Mouse (Mus musculus) thymus, postnatal 25 days (tissue): Measurements from ENCODE around the gene Tsacc.
"Not testable (repeated sequence)": the region's sequence is repeated elsewhere in the genome, so short reads cannot be mapped to it uniquely, and the experiment has no call there.

Source experiments
- DNase-seq: peaks from one replicate; pipeline ENCODE4 v3.0.0; 2022

Gene Tsacc

GRCm38 (mm10) chr3:88296561-88297318 lies at the start of gene Tsacc, which contains the start of gene Cct3:
Gene Tsacc, minus strand, starts transcription at chr3:88296999.
Gene Cct3, plus strand, starts transcription at chr3:88297116.
- peak; percentile 93 for DNase-seq

DNA sequence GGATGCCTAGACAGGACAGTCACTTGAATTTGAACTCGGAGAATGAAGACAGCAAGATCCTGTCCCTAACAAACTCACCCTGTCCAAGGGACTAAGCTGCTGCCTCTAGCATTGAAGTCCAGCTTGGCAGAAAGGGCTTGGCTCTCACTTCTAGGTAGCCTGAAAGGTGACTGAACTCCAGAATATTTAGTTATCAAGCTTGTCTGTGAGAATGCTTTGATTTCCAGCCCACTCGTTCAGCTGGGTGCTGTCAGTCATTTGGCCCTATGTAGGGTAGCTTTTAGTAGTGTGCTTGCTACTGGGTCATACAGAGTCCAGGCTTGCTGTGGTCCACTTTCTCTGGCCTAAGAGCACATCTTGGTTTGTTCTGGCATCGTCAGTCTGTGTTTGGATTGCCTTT lies 42.2 kb upstream of the Tsacc start:
- DNase-seq = no peak

GRCm38 (mm10) chr3:88338316-88338715 lies 41.5 kb upstream of the Tsacc start:
- DNase-seq = no peak

- peak; percentile 25 for DNase-seq
These were observed 40.7 kb upstream of the Tsacc start for GRCm38 (mm10) chr3:88337367-88338020.

DNA sequence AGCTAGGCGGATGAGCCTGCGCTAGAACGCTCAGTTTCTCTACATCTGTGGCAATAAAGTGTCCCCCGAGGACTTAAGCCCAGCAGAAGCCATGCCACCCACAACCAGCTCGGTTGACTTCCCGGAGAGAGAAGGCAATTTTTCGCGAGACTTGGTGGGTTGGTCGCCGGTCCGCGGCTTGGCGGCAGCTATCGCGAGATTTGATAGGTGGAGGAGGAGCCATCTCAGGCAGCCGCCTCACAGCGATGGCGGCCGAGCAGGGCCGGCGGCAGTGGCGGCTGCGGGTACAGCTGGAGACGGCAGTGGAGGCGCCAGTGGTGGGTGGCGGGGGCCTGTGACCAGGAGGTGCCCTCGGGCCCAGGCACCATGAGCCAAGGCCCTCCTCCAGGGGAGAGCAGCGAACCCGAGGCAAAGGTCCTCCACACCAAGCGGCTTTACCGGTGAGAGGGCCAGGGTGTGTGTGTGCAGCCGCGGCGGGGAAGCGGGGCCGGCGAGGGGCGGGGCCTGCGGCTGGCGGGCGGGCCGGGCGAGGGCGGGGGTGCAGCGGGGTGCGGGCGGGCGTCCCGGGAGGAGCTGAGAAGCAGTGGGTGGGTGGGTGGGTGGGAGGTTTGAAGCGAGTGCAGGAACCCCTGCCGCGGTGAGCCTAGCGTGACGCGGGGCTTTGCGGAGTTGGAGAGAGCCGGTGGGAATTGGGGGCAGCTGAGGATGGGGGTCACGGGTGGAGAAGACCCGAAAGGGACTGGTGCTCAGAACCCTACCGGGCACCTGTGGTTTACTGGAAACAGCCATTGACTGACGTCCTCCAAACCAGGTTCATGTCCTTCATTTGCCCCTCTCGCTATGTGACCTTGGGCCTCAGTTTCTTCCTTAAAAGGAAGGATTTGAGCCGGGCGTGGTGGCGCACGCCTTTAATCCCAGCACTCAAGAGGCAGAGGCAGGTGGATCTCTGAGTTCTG lies 39.5 kb upstream of the Tsacc start, which contains the start of the genes Tmem79 and Smg5:
Tmem79 (minus strand) TSS at position 91 of the 956 bp plus-strand sequence.
Smg5 (plus strand) TSS at position 203 of the 956 bp plus-strand sequence.
- peak; percentile 98 for DNase-seq

GRCm38 (mm10) chr3:88335436-88336053 lies 38.7 kb upstream of the Tsacc start:
- no peak for DNase-seq

- no peak for DNase-seq
These were observed 38.2 kb upstream of the Tsacc start for GRCm38 (mm10) chr3:88334902-88335435.

DNA sequence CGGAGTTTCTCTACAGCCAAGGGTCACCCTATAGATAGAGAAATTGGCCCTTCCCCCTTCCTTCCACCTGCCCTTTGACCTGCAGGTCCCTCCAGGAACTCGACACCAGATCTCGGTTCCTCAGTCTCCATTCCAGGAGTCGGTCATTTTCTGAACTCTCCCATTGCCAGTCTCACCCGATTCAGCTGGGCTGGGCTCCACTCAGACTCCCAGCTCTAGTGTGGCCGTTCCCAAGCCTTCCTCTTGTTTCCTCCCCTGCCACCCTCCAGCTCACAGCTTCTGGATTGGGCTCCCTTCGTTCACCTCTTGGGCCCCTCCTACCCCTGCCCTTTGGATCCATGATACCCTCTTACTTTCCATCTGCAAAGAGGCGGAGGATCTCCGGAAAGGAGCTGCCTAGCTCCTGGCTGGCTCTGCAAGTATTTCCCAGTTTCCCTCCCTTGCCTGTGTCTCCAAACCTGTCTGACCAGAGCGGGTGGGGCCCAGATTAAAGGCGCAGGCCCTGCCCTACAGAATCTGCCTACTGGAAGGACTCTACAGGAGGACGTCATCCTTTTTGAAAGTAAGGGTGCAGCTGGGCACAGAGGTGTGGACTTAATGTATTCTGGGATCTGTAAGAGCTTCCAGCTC lies 37.3 kb upstream of the Tsacc start:
- DNase-seq = no peak

DNA sequence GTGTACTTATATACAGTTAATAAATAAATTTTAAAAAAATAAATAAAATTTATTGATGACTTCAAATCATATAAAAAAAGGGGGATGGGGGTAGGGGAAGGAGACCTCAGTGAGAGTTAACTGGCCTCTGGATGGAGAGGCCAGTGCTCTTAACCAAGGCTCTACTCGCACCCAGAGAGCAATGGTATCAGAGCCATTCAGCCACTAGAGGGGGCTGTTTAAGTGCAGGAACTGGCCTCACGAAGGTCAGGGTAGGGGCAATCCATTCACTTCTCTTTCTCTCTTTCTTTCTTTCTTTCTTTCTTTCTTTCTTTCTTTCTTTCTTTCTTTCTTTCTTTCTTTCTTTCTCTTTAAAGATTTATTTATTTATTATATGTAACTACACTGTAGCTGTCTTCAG lies 34.5 kb upstream of the Tsacc start:
- peak; percentile 60 for DNase-seq

DNA sequence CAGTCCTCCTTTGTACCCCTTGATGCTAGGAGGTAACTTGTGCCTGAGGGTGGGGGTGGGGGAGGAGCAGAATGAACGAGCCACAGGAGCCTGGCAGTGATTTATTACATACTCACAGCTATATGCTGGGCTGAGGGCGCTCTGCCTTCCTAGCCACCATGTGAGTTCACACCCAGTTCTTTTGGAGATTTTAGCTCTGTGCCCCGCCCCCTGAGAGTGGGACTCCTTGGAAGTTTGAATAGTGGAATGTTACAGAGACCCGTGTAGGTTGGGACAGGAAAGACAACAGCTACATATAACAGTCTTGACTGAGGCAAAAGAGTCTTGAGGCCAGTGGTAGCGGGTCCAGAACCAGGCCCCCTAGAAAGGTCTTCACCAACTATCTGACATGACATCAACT lies 32.2 kb upstream of the Tsacc start:
- DNase-seq = no peak

GRCm38 (mm10) chr3:88324951-88325405 lies 28.2 kb upstream of the Tsacc start, which contains the start of gene Glmp:
Gene Glmp, plus strand, starts transcription at chr3:88325023.
- DNase-seq = peak; percentile 54

GRCm38 (mm10) chr3:88299172-88299571 lies 2.4 kb upstream of the Tsacc start:
- DNase-seq = no peak

DNA sequence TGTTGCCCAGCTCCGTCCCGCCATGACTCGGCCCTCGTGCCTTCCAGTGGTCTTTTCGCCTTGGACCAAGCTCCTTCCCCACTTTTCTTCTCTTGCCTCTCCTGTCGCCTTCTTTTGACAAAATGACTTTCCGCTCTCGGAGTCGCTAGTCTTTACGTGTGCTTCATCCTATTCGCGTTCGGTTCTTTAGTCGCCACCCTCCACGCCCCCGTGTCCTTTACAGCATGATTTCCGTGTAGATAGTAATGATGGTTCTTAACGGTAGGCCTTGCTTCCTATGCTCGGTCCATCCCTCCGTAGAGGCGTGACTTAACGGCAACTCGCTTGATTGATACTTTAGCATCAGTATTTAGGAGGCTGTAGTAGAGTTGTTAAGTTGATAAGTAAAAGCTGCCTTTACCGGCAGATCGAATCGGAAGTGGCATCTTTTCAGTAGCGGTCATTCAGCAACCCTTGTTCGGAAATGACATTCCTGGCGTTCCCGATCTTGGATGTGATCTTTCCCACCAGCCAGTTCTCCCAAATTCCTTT lies 587 bp upstream of the Tsacc start:
- DNase-seq = no peak

DNA sequence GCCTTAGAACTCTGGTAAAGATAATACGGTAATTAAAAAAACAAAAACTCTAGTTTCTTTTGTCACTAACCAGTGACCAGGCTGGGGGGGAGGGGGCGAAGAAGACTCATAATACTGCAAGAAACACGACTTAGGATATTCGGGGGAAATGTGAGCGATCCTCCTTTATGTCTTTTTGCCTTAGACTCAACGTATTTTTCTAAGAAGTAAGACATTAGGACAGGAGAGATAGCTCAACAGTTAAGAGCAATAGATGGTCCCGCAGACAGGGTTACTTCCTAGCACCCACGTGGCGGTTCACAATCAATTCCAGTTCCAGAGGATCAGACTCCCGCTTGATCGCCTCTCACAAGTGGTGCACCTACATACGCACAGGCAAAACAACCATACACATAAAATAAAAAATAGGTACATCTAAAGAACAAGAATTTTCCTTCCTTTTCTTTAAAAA lies 664 bp downstream of the Tsacc start:
- DNase-seq = no peak

- not testable (repeated sequence) for DNase-seq
These were observed 1.5 kb downstream of the Tsacc start for GRCm38 (mm10) chr3:88295272-88295671.

GRCm38 (mm10) chr3:88291970-88292369 lies 4.8 kb downstream of the Tsacc start:
- DNase-seq = peak; percentile 36

- not testable (repeated sequence) for DNase-seq
These were observed 8.6 kb downstream of the Tsacc start for GRCm38 (mm10) chr3:88288133-88288713.

DNA sequence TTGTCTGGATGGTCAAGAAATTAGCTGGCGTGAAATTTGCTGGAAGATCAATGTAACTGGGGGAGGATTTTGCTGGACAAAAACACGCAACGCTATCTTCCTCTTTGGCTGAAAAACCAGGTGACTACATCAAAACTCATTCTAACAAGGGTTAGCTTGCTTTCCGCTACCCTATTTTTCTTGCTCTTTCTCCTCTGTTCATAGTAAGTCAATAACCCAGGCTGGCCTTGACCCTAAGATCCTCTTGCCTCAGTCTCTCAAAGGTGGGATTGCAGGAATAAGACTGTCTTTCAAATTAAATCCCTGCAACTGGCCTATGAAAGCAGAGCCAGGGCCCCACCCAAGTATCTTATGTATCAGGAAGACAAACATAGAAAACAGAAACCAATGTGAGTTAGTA lies 9.7 kb downstream of the Tsacc start, which contains the start of gene Gm38392:
Gm38392 (minus strand) TSS at position 101 of the 400 bp plus-strand sequence.
- DNase-seq = no peak

DNA sequence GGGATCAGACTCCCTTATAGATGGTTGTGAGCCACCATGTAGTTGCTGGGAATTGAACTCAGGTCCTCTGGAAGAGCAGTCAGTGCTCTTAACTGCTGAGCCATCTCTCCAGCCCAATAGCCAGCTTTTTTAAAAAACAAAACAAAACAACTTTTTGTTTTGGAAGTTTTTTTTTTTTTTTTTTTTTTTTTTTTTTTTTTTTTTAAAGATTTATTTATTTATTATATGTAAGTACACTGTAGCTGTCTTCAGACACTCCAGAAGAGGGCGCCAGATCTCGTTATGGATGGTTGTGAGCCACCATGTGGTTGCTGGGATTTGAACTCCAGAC lies 11.3 kb downstream of the Tsacc start:
- not testable (repeated sequence) for DNase-seq

DNA sequence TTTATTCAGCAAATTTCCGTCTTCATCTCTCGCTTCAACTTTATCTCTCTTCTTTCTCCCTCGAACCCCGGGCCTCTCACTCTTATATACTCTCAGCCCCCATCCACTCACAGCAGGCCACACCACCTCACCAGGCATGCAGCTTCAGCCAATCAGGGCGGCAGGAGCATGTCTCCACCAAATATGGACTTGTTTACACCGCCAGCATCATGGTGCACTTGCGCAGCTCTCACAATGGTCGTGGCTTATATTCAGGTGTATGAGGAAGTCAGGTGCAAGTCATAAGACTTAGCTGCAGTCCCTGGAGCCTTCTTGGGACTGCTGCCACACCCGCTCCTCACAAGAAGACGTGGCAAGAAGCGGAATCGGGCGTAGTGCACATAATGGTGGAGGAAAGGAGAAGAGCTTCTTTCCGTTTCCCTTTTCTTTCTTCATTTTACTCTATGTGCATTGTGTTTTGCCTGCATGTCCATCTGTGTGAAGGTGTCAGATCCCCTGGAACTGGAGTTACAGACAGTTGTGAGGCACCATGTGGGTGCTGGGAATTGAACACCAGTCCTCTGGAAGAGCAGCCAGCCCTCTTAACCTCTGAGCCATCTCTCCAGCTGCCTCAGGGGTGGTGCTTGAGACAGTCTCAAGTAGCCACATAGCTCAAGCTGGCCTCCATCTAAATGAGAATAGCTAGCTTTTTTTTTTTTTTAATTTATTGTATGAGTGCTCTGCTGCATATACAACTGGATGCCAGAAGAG lies 11.8 kb downstream of the Tsacc start:
- not testable (repeated sequence) for DNase-seq
